Mouse (Mus musculus): ENCODE data around the gene Ppp1r3c.

Ppp1r3c gene

DNA sequence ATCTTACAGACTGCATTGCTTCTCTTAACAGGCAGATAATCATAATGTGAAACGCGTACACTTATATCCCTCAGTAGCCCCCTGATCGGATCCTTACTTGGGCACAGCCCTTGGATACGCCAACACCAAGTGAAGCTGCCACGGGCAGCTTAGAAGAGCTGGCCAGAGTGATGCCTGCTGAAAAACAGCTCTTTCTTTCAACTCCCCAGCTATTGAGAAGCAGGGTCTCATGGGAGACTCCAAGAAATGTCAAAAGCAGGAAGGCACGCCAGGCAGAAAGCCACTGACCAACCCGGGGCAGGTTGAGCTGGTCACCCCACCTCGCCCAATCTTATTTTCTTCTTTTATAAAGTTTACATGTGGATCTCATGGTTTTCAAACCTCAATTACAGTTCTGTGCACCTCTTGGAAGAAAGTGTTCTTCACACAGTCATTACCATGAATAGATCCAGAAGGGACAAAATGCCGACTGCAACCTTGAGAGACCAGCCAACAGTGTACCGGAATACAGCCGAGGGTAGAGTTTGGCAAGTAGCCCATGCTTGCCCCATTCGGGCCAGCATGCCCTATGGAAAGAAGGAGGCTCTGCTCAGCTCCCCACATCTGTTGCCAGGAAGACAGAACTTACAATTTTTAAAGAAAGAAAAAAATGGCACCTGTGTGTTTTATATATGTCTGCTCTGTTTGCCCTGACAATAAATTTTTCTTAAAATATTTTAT, 7.6 kb downstream of the Ppp1r3c start:
- in situ Hi-C loops (cut with MboI; ENCODE audit: low pct_unique_long_range_greater_than_20kb in 1 of 2, low sequenced_read_pairs in 2 of 2, unreplicated experiment in 1 of 2): no loop called here

DNA sequence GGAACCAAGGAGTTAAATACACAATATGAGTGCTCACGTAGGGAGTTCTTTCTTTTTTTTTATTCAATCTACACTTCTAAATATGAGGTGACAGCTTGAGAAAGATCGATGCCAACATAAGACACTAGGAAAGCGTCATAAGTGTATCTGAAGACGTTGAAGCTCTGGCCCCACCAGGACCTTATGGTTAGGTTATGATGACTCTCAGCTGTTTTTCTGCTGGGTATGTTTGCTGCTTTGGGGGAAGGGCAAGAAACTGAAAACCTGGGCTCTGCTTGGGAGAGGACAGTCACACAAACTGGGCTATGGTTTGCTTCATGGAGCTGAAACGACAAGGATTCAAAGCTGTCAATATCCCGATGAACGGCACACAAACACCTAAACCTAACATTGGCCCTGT, 11.5 kb downstream of the Ppp1r3c start:
- in situ Hi-C loops (cut with MboI; ENCODE audit: low pct_unique_long_range_greater_than_20kb in 1 of 2, low sequenced_read_pairs in 2 of 2, unreplicated experiment in 1 of 2): no loop called here

DNA sequence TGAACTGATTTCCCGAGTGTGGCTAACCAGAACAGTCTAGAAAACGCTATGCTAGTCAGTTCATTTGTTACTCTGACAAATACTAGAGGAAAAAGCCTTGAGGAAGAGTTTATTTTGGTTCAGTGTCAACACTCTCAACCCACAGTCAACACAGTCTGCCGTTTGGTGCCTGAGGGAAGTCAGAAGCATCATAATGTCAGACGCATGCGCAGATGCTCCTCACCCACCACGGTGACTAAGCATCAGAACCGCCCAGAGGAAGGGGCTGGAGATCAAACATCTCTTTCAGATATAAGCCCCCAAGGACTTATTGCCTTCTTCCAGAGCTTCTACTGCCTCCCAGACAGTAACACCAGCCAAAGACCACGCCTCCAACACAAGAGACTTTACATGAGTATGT, 15.3 kb downstream of the Ppp1r3c start:
- in situ Hi-C loops (cut with MboI; ENCODE audit: low pct_unique_long_range_greater_than_20kb in 1 of 2, low sequenced_read_pairs in 2 of 2, unreplicated experiment in 1 of 2): no loop called here

DNA sequence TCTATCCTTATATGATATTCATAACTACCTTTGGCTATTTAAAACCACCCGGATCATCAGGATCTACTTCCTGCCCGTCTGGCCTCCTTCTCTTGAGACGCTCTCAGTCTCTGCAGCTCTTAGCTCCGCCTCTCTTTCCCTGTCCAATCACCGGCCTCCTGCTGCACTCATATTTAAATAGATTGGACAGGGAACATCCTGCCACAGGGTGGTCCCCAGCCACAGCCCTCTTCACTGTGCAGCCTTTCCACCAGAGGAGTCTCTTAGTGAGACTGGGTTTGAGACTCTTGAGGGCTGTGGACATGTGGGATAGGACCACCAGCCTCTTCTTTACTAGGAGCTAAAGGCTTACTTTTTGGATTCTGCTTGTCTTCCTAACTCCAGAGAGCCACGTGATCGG, 20.2 kb downstream of the Ppp1r3c start:
- in situ Hi-C loops (cut with MboI; ENCODE audit: low pct_unique_long_range_greater_than_20kb in 1 of 2, low sequenced_read_pairs in 2 of 2, unreplicated experiment in 1 of 2): no loop called here

DNA sequence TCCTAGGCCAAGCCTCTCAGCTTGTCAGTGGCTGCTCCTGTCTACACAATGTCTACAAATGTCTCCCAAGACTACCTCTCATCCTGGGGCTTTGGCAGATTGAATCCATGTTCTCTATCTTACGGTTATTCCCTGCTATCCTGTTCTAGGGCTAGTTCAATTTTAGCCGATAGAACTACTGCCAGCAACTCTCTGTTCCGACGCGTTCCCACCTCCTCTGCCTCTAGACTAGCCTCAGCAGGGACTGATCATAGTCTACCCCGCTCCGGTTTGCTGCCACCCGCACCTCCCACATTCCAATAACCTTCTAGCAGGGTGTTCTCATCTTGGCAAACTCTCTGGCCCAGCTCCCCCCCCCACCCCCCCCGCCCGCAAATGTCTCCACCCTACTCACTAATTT, 20.9 kb downstream of the Ppp1r3c start:
- in situ Hi-C loops (cut with MboI; ENCODE audit: low pct_unique_long_range_greater_than_20kb in 1 of 2, low sequenced_read_pairs in 2 of 2, unreplicated experiment in 1 of 2): no loop called here

DNA sequence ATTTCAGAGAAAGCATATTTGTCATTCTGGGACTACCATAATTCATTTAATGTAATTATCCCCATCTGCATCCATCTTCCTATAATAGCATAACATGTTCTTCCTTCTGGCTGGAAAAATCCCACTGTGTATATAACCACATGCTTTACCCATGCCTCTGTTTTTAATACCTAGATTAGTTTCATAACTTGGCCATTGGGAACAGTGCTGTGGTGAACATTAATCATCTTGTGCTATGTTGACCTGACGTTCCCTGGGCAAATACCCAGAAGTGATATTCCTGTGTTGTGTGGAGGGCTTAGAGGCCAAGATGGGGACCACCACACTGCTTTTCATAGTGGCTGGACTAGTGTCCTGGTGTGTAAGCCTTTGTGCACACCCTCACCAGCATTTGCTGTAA, 22.0 kb downstream of the Ppp1r3c start:
- in situ Hi-C loops (cut with MboI; ENCODE audit: low pct_unique_long_range_greater_than_20kb in 1 of 2, low sequenced_read_pairs in 2 of 2, unreplicated experiment in 1 of 2): no loop called here

DNA sequence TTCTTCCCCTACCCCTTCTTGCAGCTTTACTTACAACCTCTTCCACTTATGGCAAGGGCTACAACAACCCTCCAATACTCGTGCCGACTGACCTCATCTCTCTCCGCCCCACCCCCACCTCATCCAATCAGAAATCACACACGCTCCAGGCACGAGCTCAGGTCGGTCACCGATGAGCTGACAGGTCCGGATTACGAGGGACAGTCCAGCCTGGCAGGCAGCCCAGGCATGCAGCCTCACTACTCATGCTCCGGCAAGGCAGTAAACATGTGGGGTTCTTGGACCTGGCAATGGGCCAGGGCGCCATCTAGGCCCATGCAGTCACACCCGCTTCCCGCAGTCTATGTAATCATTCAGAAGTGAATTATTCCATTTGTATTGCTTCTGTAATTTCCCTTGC, 23.4 kb downstream of the Ppp1r3c start:
- in situ Hi-C loops (cut with MboI; ENCODE audit: low pct_unique_long_range_greater_than_20kb in 1 of 2, low sequenced_read_pairs in 2 of 2, unreplicated experiment in 1 of 2): no loop called here

DNA sequence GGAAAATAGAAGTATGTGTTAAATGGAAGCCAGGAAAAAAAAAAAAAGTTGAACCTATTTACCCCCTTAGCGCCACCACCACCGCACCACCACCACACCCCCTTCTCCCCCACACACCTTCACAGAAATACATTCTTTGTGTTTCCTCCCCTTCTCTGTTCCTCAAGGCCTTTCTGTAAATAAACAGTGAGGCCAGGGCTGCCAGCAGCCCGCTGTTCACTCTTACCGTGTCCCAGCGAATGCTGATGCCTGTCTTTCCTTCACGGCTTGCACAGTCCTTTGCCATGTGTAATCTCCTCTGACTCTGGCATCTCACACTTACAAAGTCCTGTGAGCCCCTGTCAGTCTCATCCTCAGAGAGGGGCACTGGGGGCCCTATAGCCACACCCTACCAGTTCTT, 30.3 kb downstream of the Ppp1r3c start:
- in situ Hi-C loops (cut with MboI; ENCODE audit: low pct_unique_long_range_greater_than_20kb in 1 of 2, low sequenced_read_pairs in 2 of 2, unreplicated experiment in 1 of 2): no loop called here

DNA sequence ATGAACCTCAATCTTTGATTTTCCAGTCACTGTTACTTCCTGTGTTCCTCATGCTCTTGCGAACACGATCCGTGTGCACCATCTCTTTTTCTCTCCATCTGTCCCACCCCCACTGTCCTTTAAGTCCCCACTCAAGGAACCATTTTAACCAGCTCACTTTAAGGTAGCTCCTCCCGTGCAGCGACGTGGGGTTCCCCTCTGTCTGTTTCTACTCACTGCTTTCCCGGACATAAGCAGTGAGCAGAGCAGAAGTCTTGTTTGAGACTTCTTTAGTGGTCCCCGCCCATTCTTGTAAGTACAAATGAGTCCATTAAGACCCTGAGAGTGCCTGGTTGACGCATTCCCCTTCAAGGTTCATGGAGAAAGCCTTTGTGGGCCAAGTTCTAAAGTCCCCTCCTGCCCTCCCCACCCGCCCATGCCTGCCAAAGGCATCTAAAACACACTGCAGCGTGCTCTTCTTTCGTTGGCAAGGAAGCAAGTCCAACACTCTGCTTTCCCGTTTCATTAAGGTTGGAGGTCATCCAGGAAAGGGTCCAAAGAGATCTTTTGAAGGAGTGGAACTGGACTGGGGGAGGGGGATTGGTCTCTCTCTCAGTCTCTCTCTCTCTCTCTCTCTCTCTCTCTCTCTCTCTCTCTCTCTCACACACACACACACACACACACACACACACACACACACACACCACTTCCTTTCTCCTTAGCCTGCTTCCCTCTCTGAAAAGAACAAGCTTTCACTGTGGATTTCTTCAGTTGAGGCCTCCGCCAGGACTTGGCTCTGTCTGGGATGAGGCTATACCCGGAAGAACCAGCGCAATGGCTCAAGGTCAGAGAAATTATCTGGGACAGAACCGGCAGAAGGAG, 30.9 kb downstream of the Ppp1r3c start:
- in situ Hi-C loops (cut with MboI; ENCODE audit: low pct_unique_long_range_greater_than_20kb in 1 of 2, low sequenced_read_pairs in 2 of 2, unreplicated experiment in 1 of 2): no loop called here

DNA sequence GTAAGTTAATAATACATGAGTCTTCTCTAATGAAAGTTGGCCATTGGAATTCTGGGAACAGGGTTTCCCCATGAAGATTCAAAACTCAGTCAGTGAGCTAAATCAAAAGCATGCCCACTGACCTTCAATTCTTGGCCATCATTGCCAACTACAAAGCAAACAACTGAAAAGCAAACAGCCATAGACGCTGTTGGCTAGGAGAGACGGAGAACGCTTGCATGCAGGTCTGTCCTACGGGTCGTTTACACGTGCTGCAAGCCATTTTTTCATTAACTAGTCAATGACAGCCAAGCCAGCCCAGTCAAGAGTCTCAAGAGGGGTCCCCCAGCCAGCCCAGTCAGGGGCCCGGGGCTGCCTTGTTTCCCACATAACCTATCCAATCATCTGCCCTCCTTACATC, 31.7 kb downstream of the Ppp1r3c start:
- in situ Hi-C loops (cut with MboI; ENCODE audit: low pct_unique_long_range_greater_than_20kb in 1 of 2, low sequenced_read_pairs in 2 of 2, unreplicated experiment in 1 of 2): no loop called here

DNA sequence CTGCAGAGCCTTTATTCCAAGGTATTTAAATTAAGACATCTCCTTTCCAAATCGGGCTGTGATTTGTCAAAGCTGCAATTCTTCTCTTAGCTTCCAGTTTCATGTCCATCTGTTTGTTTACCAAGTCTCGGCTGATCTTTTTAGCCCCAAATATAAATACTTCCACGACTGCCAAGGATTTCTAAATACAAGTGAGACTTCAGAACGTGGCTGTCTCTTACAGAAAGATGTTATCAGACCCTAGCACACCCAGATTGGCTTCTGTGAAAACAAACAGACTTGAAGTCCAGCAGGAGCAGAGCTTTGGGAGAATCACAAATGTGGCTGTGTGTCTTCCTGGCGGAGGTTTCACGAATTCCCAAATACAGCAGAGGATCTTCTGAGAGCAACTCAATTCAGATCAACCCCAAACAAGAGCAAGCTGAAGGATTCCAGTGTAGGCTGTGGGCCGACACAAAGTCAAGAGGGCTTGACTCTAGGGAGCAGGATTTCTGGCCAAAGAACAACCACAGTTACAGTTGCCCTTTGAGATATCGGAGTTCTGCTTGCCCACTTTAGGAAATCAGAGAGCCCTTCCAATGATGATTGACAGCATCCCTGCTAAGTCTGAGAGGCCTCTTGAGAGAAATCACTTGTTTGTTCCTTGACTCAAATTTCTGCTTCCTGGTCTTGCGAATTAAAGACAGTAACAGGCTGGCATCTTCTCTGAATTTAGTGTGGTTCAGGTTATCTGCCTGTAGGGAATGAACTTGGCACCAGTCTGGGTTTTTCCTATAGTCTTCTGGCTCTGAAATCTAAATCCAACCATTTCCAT, 34.4 kb downstream of the Ppp1r3c start:
- in situ Hi-C loops (cut with MboI; ENCODE audit: low pct_unique_long_range_greater_than_20kb in 1 of 2, low sequenced_read_pairs in 2 of 2, unreplicated experiment in 1 of 2): no loop called here

DNA sequence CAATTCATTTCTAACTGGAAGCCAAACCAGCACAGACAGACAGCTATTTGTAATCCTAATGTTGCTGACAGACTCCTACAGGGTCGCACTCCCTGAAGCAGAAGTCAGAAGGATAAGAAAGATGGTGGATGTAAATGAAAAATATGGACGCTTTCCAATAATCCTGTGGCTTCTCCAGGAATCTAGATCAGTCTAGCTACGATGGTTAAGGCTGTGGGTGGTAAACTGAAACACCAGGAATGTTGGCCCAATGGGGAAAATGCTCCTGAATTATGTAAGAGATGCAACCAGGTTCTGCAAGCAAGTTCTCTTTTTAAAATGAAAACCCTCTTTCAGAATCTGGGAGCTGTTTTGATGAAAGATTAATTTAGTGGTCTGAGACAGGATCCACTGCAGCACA, 35.1 kb downstream of the Ppp1r3c start:
- in situ Hi-C loops (cut with MboI; ENCODE audit: low pct_unique_long_range_greater_than_20kb in 1 of 2, low sequenced_read_pairs in 2 of 2, unreplicated experiment in 1 of 2): no loop called here

DNA sequence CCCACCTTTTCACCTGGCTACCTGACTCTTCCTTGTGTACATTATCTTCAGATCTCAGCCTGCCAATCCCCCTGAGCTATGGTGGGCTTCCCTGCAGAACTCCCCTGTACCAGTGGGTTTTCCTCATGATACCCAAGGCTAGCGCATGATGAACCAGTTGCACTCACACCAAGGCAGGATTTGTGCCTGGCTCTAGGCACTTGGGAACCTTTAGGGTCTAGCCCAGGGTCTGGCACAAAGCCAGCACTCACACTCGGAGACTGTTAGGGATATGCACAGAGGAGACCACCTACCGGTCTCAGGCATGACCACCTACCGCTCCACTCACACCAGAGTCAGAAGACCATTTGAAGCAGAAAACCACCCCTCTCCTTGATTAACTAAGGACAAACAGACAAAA, 35.5 kb downstream of the Ppp1r3c start:
- in situ Hi-C loops (cut with MboI; ENCODE audit: low pct_unique_long_range_greater_than_20kb in 1 of 2, low sequenced_read_pairs in 2 of 2, unreplicated experiment in 1 of 2): no loop called here

DNA sequence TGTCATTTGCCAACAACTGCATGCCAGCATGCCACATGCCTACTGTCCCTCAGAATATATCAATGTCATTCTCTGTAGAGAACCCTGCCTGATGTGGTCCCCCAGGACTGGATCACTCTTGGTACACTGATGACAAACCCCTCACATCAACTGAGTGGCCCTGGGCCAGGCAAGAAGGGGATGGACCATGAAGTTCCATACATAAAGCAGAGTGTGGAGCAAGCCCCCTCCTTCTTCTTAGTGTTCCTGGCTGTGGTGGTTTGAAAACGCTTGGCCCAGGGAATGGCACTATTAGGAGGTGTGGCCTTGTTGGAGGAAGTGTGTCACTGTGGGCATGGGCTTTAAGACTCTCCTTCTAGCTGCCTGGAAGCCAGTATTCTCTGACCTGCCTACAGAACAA, 37.3 kb downstream of the Ppp1r3c start:
- in situ Hi-C loops (cut with MboI; ENCODE audit: low pct_unique_long_range_greater_than_20kb in 1 of 2, low sequenced_read_pairs in 2 of 2, unreplicated experiment in 1 of 2): no loop called here

DNA sequence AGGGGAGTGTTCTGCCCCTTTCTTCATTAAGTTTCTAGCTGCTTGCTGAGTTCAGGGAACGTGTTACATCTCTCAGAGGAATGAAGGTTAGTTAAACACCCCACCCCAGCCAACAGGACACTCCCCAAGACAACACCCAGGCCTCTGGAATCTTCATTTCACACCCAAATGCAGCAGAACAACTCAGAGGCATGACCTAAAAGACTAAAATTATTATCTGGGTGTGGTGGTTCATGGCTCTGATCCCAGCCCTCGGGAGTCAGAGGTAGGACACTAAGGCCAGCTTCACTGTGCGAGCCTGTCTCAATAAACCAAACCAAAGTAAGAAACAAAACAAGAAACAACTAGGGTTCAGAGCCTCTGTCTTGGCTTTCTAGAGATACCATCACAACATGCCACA, 38.3 kb downstream of the Ppp1r3c start:
- in situ Hi-C loops (cut with MboI; ENCODE audit: low pct_unique_long_range_greater_than_20kb in 1 of 2, low sequenced_read_pairs in 2 of 2, unreplicated experiment in 1 of 2): no loop called here

DNA sequence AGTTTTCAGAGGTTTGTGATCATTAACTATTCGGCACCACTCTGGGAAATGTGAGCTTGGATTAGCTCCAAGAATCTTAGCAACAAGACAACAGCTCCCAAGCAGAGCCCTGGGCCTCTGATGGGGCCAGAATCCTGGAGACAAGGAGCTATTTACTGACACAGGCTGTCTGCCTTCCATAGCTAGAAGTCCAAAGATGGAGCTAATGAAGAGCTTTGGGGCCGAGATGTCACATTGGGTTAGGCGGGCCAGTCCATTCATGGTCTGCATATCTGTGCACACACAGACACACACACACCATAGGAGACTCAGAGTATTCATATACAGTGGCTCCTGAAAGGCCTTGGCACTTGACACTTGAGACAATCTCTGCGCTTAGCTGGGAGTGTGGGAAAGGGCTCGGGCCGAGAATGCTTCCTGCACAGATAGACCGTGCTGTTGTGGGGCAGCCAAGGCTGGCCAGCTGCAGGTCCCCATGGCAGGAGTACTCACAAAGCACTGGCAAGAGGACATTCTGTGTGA, 39.8 kb downstream of the Ppp1r3c start:
- in situ Hi-C loops (cut with MboI; ENCODE audit: low pct_unique_long_range_greater_than_20kb in 1 of 2, low sequenced_read_pairs in 2 of 2, unreplicated experiment in 1 of 2): no loop called here

DNA sequence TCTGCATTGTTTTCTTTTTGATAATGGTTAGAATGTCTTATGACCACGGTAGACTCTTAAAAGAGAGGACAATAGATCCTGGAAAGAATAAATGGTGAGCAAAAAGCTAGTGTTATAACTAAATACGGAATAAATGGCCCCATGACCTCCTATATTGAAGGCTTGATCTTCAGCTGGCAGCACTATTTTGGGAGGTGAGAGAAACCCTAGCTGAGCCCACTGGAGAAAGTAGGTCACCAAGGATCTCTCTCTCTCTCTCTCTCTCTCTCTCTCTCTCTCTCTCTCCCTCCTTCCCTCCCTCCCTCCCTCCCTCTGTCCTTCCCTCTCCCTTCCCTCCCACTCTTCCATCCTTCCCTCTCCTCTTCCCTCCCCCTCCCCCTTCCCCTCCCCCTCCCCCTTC, 42.9 kb downstream of the Ppp1r3c start:
- in situ Hi-C loops (cut with MboI; ENCODE audit: low pct_unique_long_range_greater_than_20kb in 1 of 2, low sequenced_read_pairs in 2 of 2, unreplicated experiment in 1 of 2): no loop called here

DNA sequence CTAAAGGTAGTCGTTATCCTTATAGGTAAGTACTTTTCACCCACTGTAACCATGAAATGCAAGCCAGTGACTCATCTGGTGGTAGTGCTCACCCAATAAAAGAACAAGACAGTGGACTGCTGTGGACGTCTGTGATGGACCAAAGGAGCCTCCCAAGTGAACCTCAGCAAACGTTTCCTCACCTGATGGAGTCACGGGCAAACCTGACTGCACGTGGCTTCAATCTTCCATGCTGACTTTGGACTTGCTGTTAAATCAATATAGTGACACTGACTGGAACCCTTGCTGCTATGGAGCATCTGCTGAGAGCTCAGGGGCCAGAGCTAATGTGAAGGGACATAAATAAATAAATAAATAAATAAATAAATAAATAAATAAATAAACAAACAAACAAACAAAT, 44.5 kb downstream of the Ppp1r3c start:
- in situ Hi-C loops (cut with MboI; ENCODE audit: low pct_unique_long_range_greater_than_20kb in 1 of 2, low sequenced_read_pairs in 2 of 2, unreplicated experiment in 1 of 2): no loop called here

DNA sequence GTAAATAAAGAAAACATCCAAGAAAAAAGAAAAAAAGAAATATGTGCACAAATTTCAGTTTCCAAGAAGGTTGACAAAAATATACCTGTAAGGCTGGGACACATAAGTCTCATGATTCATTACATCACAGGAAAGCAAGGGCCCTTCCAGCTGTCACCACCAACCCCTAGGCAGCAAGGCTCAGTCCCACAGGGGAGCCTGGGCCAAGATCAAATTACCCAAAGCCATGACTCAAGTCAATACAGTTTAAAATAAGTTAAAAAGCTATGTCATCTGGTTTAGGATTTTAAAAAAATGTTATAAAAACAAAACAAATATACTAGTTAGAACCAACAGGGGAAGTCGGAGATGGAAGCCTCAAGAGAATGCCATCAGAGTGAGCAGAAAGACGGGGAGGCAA, 45.2 kb downstream of the Ppp1r3c start:
- in situ Hi-C loops (cut with MboI; ENCODE audit: low pct_unique_long_range_greater_than_20kb in 1 of 2, low sequenced_read_pairs in 2 of 2, unreplicated experiment in 1 of 2): no loop called here
